Mouse (Mus musculus) liver, adult 2 months (tissue): ENCODE results near the gene Gm5416. TPM values are rescaled to one million over a fixed set of nuclear protein-coding genes. Genes with fewer than 3 reads are reported as not detected.
"Not testable (repeated sequence)": the region's sequence is repeated elsewhere in the genome, so short reads cannot be mapped to it uniquely, and the experiment has no call there.

ENCODE experiments used
- DNase-seq: peaks from one replicate; pipeline ENCODE4 v3.0.0-alpha.2; 2011; ENCODE audit warnings: low read depth, low spot score; ENCODE audit errors: extremely low read depth
- H3K27ac ChIP-seq: fragments of 200-500 bp; replicated peaks from 2 replicates; pipeline ENCODE4 v1.5.1; 2012; ENCODE audit warnings: low read depth, mild to moderate bottlenecking, control low read depth, inconsistent platforms, low read length; ENCODE audit not compliant: insufficient read depth
- H3K27me3 ChIP-seq: fragments of 200-500 bp; 2 replicates; pipeline ENCODE4 v1.6.1; 2012; ENCODE audit warnings: mild to moderate bottlenecking, moderate library complexity, low read length, inconsistent platforms; ENCODE audit not compliant: control insufficient read depth, insufficient read depth
- H3K36me3 ChIP-seq: fragments of 200-500 bp; 2 replicates; pipeline ENCODE4 v1.6.1; 2012; ENCODE audit warnings: low read length, inconsistent platforms; ENCODE audit not compliant: control insufficient read depth, insufficient read depth
- H3K4me1 ChIP-seq: fragments of 200-500 bp; 2 replicates; pipeline ENCODE4 v1.6.1; 2011; ENCODE audit warnings: low read length; ENCODE audit not compliant: control insufficient read depth, insufficient read depth
- H3K4me3 ChIP-seq: fragments of 200-500 bp; 2 replicates; pipeline ENCODE4 v1.5.1; 2011; ENCODE audit warnings: low read depth, mild to moderate bottlenecking, control low read depth, low read length, moderate library complexity; ENCODE audit not compliant: insufficient read depth
- H3K79me2 ChIP-seq: fragments of 200-500 bp; 2 replicates; pipeline ENCODE4 v1.6.1; 2012; ENCODE audit warnings: inconsistent platforms, mild to moderate bottlenecking, low read length, moderate library complexity; ENCODE audit not compliant: control insufficient read depth, insufficient read depth
- H3K9ac ChIP-seq: fragments of 200-500 bp; 2 replicates; pipeline ENCODE4 v1.6.1; 2012; ENCODE audit warnings: low read depth, mild to moderate bottlenecking, control low read depth, inconsistent platforms, low read length
- CTCF ChIP-seq: fragments of 200-500 bp; IDR thresholded peaks from 2 replicates; pipeline ENCODE4 v1.5.1; 2011; ENCODE audit warnings: low read depth, low read length, control low read depth
- POLR2A ChIP-seq: fragments of 200-500 bp; IDR thresholded peaks from 2 replicates; pipeline ENCODE4 v1.6.1; 2011; ENCODE audit warnings: low read length, control low read depth; ENCODE audit not compliant: insufficient read depth; ENCODE audit errors: extremely low read depth
- WGBS: fragments of 180-500 bp; shearing (Covaris S2); methylation state at CpG from one replicate; pipeline ENCODE4 v1.1.7; 2018; 5-methylcytosine and 5-hydroxymethylcytosine counted together
- polyA plus RNA-seq: library from polyadenylated mRNA; depleted of rRNA; stranded (reverse); fragments of >200 nt; gene quantifications from 2 replicates; pipeline ENCODE4 v1.2.3, GENCODE M21; 2012; rRNA removed
- total RNA-seq: library from RNA; depleted of rRNA; stranded (reverse); fragments of >200 nt; gene quantifications from 2 replicates; pipeline ENCODE4 v1.2.3, GENCODE M21; 2014; rRNA removed

The Gm5416 gene
- total and polyA plus RNA-seq, 2 experiments, result not detected

DNA sequence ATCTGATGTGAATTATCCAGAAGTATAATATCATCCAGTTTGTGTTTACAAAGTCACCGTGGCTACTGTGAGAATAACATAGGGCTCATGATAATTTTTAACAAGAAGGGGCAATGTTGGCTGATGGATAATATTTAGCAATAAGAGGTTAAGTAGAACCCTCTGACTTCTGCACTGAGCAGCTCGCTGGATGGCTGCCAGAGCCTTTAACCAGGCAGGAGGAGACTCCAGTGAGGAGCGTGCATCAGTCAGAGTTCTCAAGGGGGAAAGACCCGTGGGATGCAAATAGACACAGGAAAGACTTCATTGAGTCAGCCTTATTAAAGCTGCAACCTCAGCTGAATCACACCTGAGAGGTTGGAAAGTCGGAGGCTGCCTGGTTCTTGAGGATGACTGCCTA is 6.4 kb upstream of the Gm5416 start:
- Histone ChIP-seq H3K27ac (no peak overlapping the region), H3K9ac (no peak overlapping the region), H3K27me3 (no peaks in the 10 kb centered on the region), H3K4me1 (no peaks in the 10 kb centered on the region), H3K4me3 (no peak overlapping the region), H3K36me3 (no peaks in the 10 kb centered on the region), H3K79me2 (no peaks in the 10 kb centered on the region)
- TF ChIP-seq POLR2A (no peak), CTCF (no peak)
- 72% methylated on average over 5 of the region's 5 CpGs for WGBS
- no peak for DNase-seq

GRCm38 (mm10) chr16:36205684-36206083 is 4.5 kb upstream of the Gm5416 start:
- H3K27ac ChIP-seq, H3K4me1 ChIP-seq, H3K36me3 ChIP-seq, H3K9ac ChIP-seq, H3K27me3 ChIP-seq, H3K79me2 ChIP-seq, DNase-seq, H3K4me3 ChIP-seq: not testable (repeated sequence)
- WGBS, result 62% methylated on average over 2 of the region's 2 CpGs

DNA sequence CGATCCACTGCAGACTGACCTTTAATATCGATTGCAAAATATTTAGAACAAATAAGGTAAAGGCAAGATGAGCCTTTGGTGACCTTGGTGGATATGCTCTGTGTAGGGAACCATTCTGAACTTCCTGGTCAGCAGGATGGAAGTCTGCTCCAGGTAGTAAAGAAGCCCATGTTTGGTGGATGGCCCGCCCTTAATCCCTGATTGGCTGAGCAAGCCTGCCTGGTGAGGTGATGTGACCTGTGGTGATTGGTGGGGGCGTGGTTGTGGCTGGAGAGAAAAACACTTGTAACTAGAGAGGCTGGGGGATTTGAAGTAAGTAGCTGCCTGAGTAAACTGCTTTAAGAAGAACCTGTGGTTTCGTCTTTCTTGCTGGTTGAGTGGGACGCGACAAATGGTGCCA is 11.0 kb downstream of the Gm5416 start, which contains the start of gene 2010005H15Rik:
TSS of gene 2010005H15Rik (plus strand) at position 301 of the 400 bp plus-strand sequence.
- H3K4me3 ChIP-seq, H3K27ac ChIP-seq, DNase-seq, H3K36me3 ChIP-seq, H3K27me3 ChIP-seq, H3K9ac ChIP-seq, H3K4me1 ChIP-seq, H3K79me2 ChIP-seq: not testable (repeated sequence)
- 89% methylated on average over 7 of the region's 7 CpGs for WGBS

DNA sequence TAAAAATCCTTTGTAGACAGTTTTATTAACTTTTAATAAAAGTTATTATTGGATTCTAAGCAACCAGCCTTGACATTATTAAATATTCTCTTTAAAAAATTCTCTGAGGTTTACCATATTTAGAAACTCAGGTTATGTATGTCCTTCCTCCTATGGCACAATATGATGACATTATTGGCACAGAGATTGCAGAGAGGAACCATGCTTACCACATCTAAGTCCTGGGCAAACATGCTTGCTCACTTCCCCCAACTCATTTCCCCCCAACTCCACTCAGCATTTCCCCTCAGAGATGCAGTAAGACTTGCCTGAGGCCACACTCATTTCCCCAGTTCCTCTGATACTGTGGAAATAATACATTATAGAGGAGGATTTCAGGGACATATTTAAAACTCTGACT is 50.4 kb downstream of the Gm5416 start:
- not testable (repeated sequence) for H3K4me1 ChIP-seq, H3K27ac ChIP-seq

More for the DNA sequence above, 50.4 kb downstream of the Gm5416 start:
- not testable (repeated sequence) for H3K4me3 ChIP-seq, H3K9ac ChIP-seq, H3K79me2 ChIP-seq, DNase-seq, H3K27me3 ChIP-seq, H3K36me3 ChIP-seq

Other genes with a start within 250 kb of the Gm5416 start
- gene Kpna1, start 231.7 kb upstream of the Gm5416 start, total RNA-seq, result 21.1 and 21.4 TPM in 2 replicates
- 5.7 and 6.1 TPM in 2 replicates for gene Kpna1, start 231.7 kb upstream of the Gm5416 start, polyA plus RNA-seq
- gene Wdr5b, start 169.2 kb upstream of the Gm5416 start, total RNA-seq, result 1.9 and 2.3 TPM in 2 replicates
- gene Wdr5b, start 169.2 kb upstream of the Gm5416 start, polyA plus RNA-seq, result 0.51 and 0.73 TPM in 2 replicates
- gene Fam162a, start 138.8 kb upstream of the Gm5416 start, total RNA-seq, result 118 and 129 TPM in 2 replicates
- gene Fam162a, start 138.8 kb upstream of the Gm5416 start, polyA plus RNA-seq, result 69.3 and 73.4 TPM in 2 replicates
- gene Ccdc58, start 138.7 kb upstream of the Gm5416 start, total RNA-seq, result 54.0 and 54.6 TPM in 2 replicates
- 16.2 and 22.3 TPM in 2 replicates for gene Ccdc58, start 138.7 kb upstream of the Gm5416 start, polyA plus RNA-seq
- gene Csta1, start 79.2 kb upstream of the Gm5416 start, total RNA-seq, result not detected in 2 replicates
- not detected in 2 replicates for gene Csta1, start 79.2 kb upstream of the Gm5416 start, polyA plus RNA-seq
- gene Stfa2l1, start 53.6 kb upstream of the Gm5416 start, total RNA-seq, result not detected in 2 replicates
- not detected in 2 replicates for gene Stfa2l1, start 53.6 kb upstream of the Gm5416 start, polyA plus RNA-seq
- not detected in 2 replicates for gene Gm5483, start 26.2 kb upstream of the Gm5416 start, total RNA-seq
- gene Gm5483, start 26.2 kb upstream of the Gm5416 start, polyA plus RNA-seq, result not detected in 2 replicates
- not detected in 2 replicates for gene 2010005H15Rik, start 11.1 kb downstream of the Gm5416 start, total RNA-seq
- not detected in 2 replicates for gene 2010005H15Rik, start 11.1 kb downstream of the Gm5416 start, polyA plus RNA-seq
- not detected in 2 replicates for gene Stfa1, start 66.5 kb downstream of the Gm5416 start, total RNA-seq
- gene Stfa1, start 66.5 kb downstream of the Gm5416 start, polyA plus RNA-seq, result not detected in 2 replicates
- gene BC117090, start 123.9 kb downstream of the Gm5416 start, total RNA-seq, result not detected in 2 replicates
- gene BC117090, start 123.9 kb downstream of the Gm5416 start, polyA plus RNA-seq, result not detected in 2 replicates
- gene BC100530, start 157.3 kb downstream of the Gm5416 start, total RNA-seq, result not detected in 2 replicates
- not detected in 2 replicates for gene BC100530, start 157.3 kb downstream of the Gm5416 start, polyA plus RNA-seq
- gene Stfa2, start 198.1 kb downstream of the Gm5416 start, total RNA-seq, result not detected in 2 replicates
- not detected in 2 replicates for gene Stfa2, start 198.1 kb downstream of the Gm5416 start, polyA plus RNA-seq
- not detected in 2 replicates for gene Stfa3, start 245.0 kb downstream of the Gm5416 start, total RNA-seq
- not detected in 2 replicates for gene Stfa3, start 245.0 kb downstream of the Gm5416 start, polyA plus RNA-seq